Mouse (Mus musculus): ENCODE results near the gene Serpina5. TPM values are rescaled to one million over a fixed set of nuclear protein-coding genes. Genes with fewer than 3 reads are reported as not detected.
"Not testable (repeated sequence)": the region's sequence is repeated elsewhere in the genome, so short reads cannot be mapped to it uniquely, and the experiment has no call there.

The Serpina5 gene
- polyA plus RNA-seq, 1 experiment from 2014 or later: not detected

DNA sequence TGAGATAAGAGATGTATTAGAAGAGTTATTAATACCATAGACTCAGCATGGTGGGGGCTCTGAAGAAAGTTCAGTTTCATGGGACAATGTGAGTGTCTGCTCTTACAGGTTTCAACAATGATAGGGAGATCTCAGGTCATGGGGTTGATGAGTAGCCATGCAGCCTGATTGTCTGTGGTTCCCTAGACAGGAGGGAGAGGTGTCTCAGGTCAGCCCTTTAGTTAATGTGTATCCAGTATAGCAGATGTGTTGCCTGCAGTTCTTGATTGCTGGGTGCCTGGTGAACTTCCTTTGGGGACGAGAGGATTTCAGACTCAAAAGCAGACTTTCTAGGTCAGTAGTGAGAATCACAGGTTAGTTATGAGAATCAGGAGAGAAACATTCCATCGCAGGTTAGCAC is 7.6 kb downstream of the Serpina5 start:
- ATAC-seq (ENCODE audit: low read depth): no peak
- H3K9me3 ChIP-seq (ENCODE audit: control insufficient read depth, low read length): no peaks in the 10 kb centered on the region
- no peak for DNase-seq (ENCODE audit: low spot score)
- no peaks in the 10 kb centered on the region for H3K4me1 ChIP-seq (ENCODE audit: control insufficient read depth, insufficient read depth, low read length)
- no peak overlapping the region for H3K4me2 ChIP-seq (ENCODE audit: low read depth, low read length)
- H3K9ac ChIP-seq (ENCODE audit: low read depth, low read length): no peak overlapping the region
- H3K27me3 ChIP-seq (replicated peaks; ENCODE audit: control insufficient read depth, insufficient read depth, low read length): no peaks in the 10 kb centered on the region
- no peaks in the 10 kb centered on the region for H3K36me3 ChIP-seq (ENCODE audit: control insufficient read depth, insufficient read depth, low read length)
- H3K4me3 ChIP-seq (ENCODE audit: low read depth, low read length): no peak overlapping the region
- H3K27ac ChIP-seq (replicated peaks; ENCODE audit: low read depth, low read length): no peak overlapping the region
- 75% methylated on average over 2 of the region's 2 CpGs for WGBS

DNA sequence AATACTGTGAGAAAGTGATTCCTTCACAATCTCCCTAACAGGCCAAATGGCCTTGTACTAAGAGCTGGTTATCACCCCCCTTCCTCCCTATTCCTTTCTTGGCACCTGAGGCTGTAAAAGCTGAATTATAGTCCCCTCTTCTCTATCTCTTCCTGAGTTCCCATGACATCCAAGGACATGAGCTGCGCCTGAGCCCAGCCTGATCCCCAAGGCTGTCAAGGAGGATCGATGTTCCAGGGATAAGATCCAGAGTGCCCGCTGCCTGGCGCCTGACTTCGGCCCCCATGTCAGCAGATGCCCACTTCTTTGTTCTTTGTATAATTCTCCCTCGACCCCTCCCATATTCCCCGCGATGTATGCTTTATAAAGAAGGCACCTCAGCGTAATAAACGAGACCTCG is 11.4 kb downstream of the Serpina5 start, which contains the start of gene Serpina3a:
TSS of gene Serpina3a (plus strand) at position 392 of the 400 bp plus-strand sequence.
- not testable (repeated sequence) for H3K4me3 ChIP-seq (ENCODE audit: low read depth, low read length); H3K4me1 ChIP-seq (ENCODE audit: control insufficient read depth, insufficient read depth, low read length); H3K27ac ChIP-seq (replicated peaks; ENCODE audit: low read depth, low read length); H3K9me3 ChIP-seq (ENCODE audit: control insufficient read depth, low read length); H3K9ac ChIP-seq (ENCODE audit: low read depth, low read length); H3K36me3 ChIP-seq (ENCODE audit: control insufficient read depth, insufficient read depth, low read length); H3K4me2 ChIP-seq (ENCODE audit: low read depth, low read length); H3K27me3 ChIP-seq (replicated peaks; ENCODE audit: control insufficient read depth, insufficient read depth, low read length); ATAC-seq (ENCODE audit: low read depth); DNase-seq (ENCODE audit: low spot score)
- WGBS: 94% methylated on average over 9 of the region's 11 CpGs

DNA sequence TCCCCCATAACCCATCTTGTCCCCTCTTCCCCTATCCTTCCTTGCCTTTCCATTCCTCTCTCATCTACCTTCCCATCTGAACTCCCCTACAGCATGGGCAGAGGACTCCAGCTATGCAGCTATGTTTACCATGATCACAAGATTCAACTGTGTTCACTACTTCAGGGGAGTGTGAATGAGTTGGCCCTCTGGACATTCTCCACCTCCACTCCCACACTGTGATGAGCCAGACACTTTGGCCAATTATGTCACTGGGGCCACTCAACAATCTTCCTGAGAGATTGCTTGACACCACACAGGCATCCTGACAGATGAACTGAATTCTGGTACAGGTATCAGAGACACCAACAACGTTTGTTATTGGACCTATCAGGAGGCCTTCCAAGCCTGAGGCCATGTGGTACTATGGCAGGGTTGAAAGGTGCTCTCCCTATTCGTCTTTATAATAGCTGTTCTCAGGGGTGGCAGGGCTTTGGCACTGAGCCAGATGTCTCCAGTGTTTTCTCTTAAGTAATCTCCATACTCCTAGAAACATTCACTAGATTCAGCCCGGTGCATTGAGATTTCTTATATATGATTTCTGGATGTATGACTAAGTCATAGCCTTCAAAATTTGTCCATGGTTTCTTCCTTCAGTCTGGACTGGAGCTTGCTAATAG is 14.1 kb downstream of the Serpina5 start:
- DNase-seq (ENCODE audit: low spot score) (peak; percentile 1), ATAC-seq (ENCODE audit: low read depth) (no peak)
- H3K27ac ChIP-seq (replicated peaks; ENCODE audit: low read depth, low read length): no peak overlapping the region
- H3K4me3 ChIP-seq (ENCODE audit: low read depth, low read length): no peak overlapping the region
- H3K4me2 ChIP-seq (ENCODE audit: low read depth, low read length): no peak overlapping the region
- H3K9me3 ChIP-seq (ENCODE audit: control insufficient read depth, low read length): no peaks in the 10 kb centered on the region
- no peaks in the 10 kb centered on the region for H3K36me3 ChIP-seq (ENCODE audit: control insufficient read depth, insufficient read depth, low read length)
- no peaks in the 10 kb centered on the region for H3K4me1 ChIP-seq (ENCODE audit: control insufficient read depth, insufficient read depth, low read length)
- H3K27me3 ChIP-seq (replicated peaks; ENCODE audit: control insufficient read depth, insufficient read depth, low read length): no peaks in the 10 kb centered on the region
- WGBS: 40% methylated on average over 3 of the region's 3 CpGs
- no peak overlapping the region for H3K9ac ChIP-seq (ENCODE audit: low read depth, low read length)

DNA sequence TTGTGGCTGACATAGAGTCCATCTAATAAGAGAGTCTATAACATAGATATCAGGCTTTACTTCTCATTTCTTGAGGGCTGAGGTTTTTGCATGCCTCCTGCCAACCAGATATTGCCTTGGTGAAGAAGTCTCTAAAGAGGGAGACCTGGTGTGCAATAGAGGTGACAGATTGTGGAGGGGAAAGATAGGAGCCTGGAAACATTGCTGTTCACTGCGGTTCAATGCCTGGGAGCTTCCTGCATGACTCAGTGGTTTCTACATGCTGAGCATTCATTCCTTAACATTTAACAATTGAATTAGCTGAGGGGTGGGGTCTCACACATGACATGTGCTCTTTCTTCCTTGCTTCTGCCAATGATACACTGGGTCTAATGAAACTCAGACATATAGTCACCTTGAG is 22.2 kb downstream of the Serpina5 start:
- no peak overlapping the region for H3K9ac ChIP-seq (ENCODE audit: low read depth, low read length)
- no peaks in the 10 kb centered on the region for H3K9me3 ChIP-seq (ENCODE audit: control insufficient read depth, low read length)
- no peak overlapping the region for H3K4me2 ChIP-seq (ENCODE audit: low read depth, low read length)
- no peak for DNase-seq (ENCODE audit: low spot score)
- ATAC-seq (ENCODE audit: low read depth): no peak
- no peaks in the 10 kb centered on the region for H3K27me3 ChIP-seq (replicated peaks; ENCODE audit: control insufficient read depth, insufficient read depth, low read length)
- H3K4me1 ChIP-seq (ENCODE audit: control insufficient read depth, insufficient read depth, low read length): no peaks in the 10 kb centered on the region
- 90% methylated on average over 1 of the region's 1 CpGs for WGBS
- no peaks in the 10 kb centered on the region for H3K36me3 ChIP-seq (ENCODE audit: control insufficient read depth, insufficient read depth, low read length)
- H3K4me3 ChIP-seq (ENCODE audit: low read depth, low read length): no peak overlapping the region
- H3K27ac ChIP-seq (replicated peaks; ENCODE audit: low read depth, low read length): no peak overlapping the region

DNA sequence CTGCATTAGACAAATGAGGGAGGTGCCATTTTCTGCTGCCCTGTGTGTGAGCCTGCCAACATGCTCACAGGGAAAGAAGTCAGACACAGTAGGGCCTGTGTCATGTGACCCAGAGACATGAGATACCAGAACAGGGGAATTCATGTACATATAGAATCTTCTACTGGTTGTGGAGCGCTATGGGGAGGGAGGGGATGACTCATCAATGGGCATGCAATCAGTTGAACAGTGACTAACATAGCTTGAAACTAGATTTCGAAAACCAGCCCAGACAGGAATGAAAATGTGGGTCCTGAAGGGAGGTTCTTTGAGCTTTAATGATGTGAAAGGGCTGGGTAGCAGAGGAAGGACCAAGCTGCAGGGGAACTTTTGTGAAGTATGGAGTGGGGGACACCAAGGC is 23.1 kb downstream of the Serpina5 start:
- Histone ChIP-seq H3K4me3 (ENCODE audit: low read depth, low read length) (no peak overlapping the region), H3K4me2 (ENCODE audit: low read depth, low read length) (no peak overlapping the region), H3K9ac (ENCODE audit: low read depth, low read length) (no peak overlapping the region), H3K27ac (replicated peaks; ENCODE audit: low read depth, low read length) (no peak overlapping the region), H3K9me3 (ENCODE audit: control insufficient read depth, low read length) (no peaks in the 10 kb centered on the region), H3K36me3 (ENCODE audit: control insufficient read depth, insufficient read depth, low read length) (no peaks in the 10 kb centered on the region), H3K27me3 (replicated peaks; ENCODE audit: control insufficient read depth, insufficient read depth, low read length) (no peaks in the 10 kb centered on the region), H3K4me1 (ENCODE audit: control insufficient read depth, insufficient read depth, low read length) (no peaks in the 10 kb centered on the region)
- no peak for ATAC-seq (ENCODE audit: low read depth)
- no peak for DNase-seq (ENCODE audit: low spot score)
- 71% methylated on average over 2 of the region's 2 CpGs for WGBS

DNA sequence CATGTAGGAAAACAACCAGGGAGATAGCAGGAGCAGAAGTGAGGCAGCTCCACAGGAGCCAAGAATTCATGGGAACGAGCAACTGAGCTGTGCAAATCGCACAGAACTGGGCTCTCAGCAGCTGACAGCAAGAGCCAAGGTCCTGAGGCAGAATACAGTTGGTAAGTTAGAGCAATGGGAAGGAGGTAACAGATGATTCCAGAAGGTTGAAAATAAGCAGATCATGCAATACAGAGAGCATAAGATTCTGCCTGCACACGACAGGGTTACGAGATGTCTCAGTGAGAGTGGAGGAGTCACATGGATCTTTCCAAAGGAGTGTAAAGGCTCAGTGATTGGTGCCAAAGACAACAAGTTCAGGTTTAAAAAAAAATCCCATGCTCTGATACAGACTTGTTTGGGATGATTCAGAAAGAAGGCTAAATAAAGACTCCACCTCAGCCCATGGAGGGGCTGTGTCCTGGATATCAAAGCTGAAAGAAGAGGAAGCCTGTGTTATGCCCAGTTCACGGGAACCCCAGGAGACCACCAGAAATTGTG is 24.2 kb downstream of the Serpina5 start:
- Histone ChIP-seq H3K27me3 (replicated peaks; ENCODE audit: control insufficient read depth, insufficient read depth, low read length) (no peaks in the 10 kb centered on the region), H3K9ac (ENCODE audit: low read depth, low read length) (no peak overlapping the region), H3K4me1 (ENCODE audit: control insufficient read depth, insufficient read depth, low read length) (no peaks in the 10 kb centered on the region), H3K4me3 (ENCODE audit: low read depth, low read length) (no peak overlapping the region), H3K9me3 (ENCODE audit: control insufficient read depth, low read length) (no peaks in the 10 kb centered on the region), H3K4me2 (ENCODE audit: low read depth, low read length) (no peak overlapping the region), H3K36me3 (ENCODE audit: control insufficient read depth, insufficient read depth, low read length) (no peaks in the 10 kb centered on the region), H3K27ac (replicated peaks; ENCODE audit: low read depth, low read length) (no peak overlapping the region)
- ATAC-seq (ENCODE audit: low read depth) (no peak), DNase-seq (ENCODE audit: low spot score) (no peak)
- 77% methylated on average over 5 of the region's 5 CpGs for WGBS

DNA sequence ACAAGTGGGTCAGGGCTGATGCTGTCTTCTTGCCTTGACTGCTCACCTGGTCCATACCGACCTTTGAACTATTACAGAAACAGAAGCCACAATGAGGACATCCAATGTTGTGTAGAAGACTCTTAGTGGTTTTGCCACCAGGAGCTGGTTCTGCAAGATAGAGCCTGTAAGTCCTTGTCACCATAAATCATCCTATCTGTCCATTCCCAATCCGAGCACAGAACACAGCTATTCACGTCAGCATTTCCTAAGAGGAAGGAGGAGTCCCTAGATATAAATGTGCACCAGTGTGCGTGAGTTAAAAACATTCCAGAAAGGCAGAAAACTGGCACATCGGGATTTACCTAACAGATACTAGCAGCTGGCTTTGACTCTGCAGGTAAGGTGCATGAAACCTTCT is 26.8 kb downstream of the Serpina5 start, which contains the start of gene Serpina3b:
TSS of gene Serpina3b (plus strand) at position 301 of the 400 bp plus-strand sequence.
- H3K4me1 ChIP-seq (ENCODE audit: control insufficient read depth, insufficient read depth, low read length): no peaks in the 10 kb centered on the region
- H3K27ac ChIP-seq (replicated peaks; ENCODE audit: low read depth, low read length): no peak within 1 kb of the TSS
- no peaks in the 10 kb centered on the region for H3K36me3 ChIP-seq (ENCODE audit: control insufficient read depth, insufficient read depth, low read length)
- ATAC-seq (ENCODE audit: low read depth) (no peak), DNase-seq (ENCODE audit: low spot score) (no peak)
- no peak within 1 kb of the TSS for H3K4me3 ChIP-seq (ENCODE audit: low read depth, low read length)
- no peak within 1 kb of the TSS for H3K4me2 ChIP-seq (ENCODE audit: low read depth, low read length)
- no peaks in the 10 kb centered on the region for H3K27me3 ChIP-seq (replicated peaks; ENCODE audit: control insufficient read depth, insufficient read depth, low read length)
- 80% methylated on average over 5 of the region's 5 CpGs for WGBS
- no peak within 1 kb of the TSS for H3K9ac ChIP-seq (ENCODE audit: low read depth, low read length)
- H3K9me3 ChIP-seq (ENCODE audit: control insufficient read depth, low read length): no peaks in the 10 kb centered on the region

DNA sequence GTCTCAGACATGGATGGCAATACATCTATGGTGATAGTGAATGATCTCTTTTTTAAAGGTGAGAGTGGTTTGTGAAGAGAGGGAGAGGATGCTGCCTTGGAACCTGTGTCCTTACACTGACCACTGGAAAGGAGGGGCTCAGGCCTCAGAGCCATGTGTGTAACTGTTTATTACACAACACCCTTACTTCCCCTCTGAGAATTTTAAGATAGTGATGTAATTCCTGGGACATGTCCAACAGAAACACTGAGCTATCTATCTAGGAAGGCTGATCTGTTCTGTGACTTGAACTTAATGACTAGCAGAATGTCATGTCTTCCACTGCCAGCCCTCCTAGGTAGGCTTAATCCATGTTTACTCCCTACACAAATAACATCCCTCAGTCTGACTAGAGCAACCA is 30.1 kb downstream of the Serpina5 start:
- Histone ChIP-seq H3K27ac (replicated peaks; ENCODE audit: low read depth, low read length) (no peak overlapping the region), H3K9ac (ENCODE audit: low read depth, low read length) (no peak overlapping the region), H3K4me2 (ENCODE audit: low read depth, low read length) (no peak overlapping the region), H3K36me3 (ENCODE audit: control insufficient read depth, insufficient read depth, low read length) (no peaks in the 10 kb centered on the region), H3K4me3 (ENCODE audit: low read depth, low read length) (no peak overlapping the region), H3K27me3 (replicated peaks; ENCODE audit: control insufficient read depth, insufficient read depth, low read length) (no peaks in the 10 kb centered on the region), H3K9me3 (ENCODE audit: control insufficient read depth, low read length) (no peaks in the 10 kb centered on the region), H3K4me1 (ENCODE audit: control insufficient read depth, insufficient read depth, low read length) (no peaks in the 10 kb centered on the region)
- ATAC-seq (ENCODE audit: low read depth) (no peak), DNase-seq (ENCODE audit: low spot score) (no peak)

DNA sequence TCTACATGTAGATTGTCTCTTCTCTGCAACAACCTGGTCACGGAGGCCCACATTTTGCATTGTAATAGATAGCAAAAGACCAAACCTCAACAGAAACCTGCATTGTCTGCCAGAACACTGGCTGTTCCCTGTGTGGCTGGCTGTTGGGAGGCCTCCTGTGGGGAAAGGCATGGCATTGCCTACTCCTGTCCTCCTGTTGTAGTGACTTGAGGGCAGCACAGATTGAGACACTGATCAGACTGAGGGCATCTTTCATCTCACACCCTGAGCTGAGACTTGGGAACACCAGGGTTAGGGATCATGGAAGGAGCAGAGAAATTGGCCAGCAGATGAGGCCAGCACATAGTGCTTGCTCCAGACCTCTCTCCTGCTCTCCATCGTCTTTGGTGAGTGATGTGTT is 37.3 kb downstream of the Serpina5 start:
- Histone ChIP-seq H3K4me3 (ENCODE audit: low read depth, low read length) (no peak overlapping the region), H3K9ac (ENCODE audit: low read depth, low read length) (no peak overlapping the region), H3K27me3 (replicated peaks; ENCODE audit: control insufficient read depth, insufficient read depth, low read length) (no peaks in the 10 kb centered on the region), H3K27ac (replicated peaks; ENCODE audit: low read depth, low read length) (no peak overlapping the region), H3K4me1 (ENCODE audit: control insufficient read depth, insufficient read depth, low read length) (no peaks in the 10 kb centered on the region), H3K4me2 (ENCODE audit: low read depth, low read length) (no peak overlapping the region), H3K36me3 (ENCODE audit: control insufficient read depth, insufficient read depth, low read length) (no peaks in the 10 kb centered on the region), H3K9me3 (ENCODE audit: control insufficient read depth, low read length) (no peaks in the 10 kb centered on the region)
- ATAC-seq (ENCODE audit: low read depth) (no peak), DNase-seq (ENCODE audit: low spot score) (no peak)
- 86% methylated on average over 2 of the region's 2 CpGs for WGBS

Measured in embryonic facial prominence, embryonic 14.5 days (tissue).